8 mouse cellular contexts compared by ENCODE assay signal in the genomic region with DNA sequence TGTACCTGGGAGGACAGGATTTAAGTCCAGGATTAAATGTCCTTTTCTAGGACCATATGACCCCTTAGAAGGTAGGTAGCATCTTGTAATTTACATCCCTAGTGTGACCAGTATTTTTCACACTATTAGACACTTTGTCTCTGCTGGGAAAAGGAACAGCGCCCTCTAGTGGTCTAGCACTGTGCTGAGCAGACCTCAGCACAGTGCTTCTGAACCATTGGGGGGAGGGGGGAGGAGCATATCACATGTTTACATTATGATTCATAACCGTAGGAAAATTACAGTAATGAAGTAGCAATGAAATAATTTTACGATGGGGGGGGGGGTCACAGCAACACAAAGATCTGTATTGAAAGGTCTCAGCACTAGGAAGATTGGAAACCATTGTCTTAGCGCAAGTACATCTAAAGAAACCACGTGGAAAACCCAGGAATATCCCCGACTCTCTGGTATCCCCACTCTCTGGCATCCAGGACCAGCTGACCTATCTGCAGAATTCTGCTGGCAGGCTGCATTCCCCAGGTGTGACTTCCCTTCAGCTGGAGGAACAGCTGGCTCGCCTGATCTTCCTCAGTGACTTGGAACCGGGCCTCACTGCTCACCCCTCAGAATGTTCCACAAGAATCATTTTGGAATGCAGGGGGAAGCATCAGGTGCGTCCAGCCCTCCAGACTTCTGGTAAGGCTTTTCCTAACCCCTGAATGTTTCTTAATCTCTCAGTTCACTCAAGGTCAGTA. TPM values are rescaled to one million over a fixed set of nuclear protein-coding genes. Genes with fewer than 3 reads are reported as not detected.
DNase-seq lines count a peak whose midpoint lies in the region; ATAC-seq and TF ChIP-seq lines count a peak whose summit lies in the region.
"Had no signal": no experiment of that assay in that cellular context is flagged by ENCODE, and none has a peak within 500 bp of the region (broad histone marks: within the 10 kb centered on the region; RNA-seq: fewer than 3 reads in every experiment).

No protein-coding gene starts in this region.

- no peaks in the 10 kb centered on the region; the same call in 1 of the 2 replicates for H3K4me1 ChIP-seq in small intestine, adult 2 months (ENCODE audit: control insufficient read depth, insufficient read depth, insufficient read length, low read length)

- no peaks in the 10 kb centered on the region for H3K79me2 ChIP-seq in C2C12 (ENCODE audit: control insufficient read depth, insufficient read depth)

- TF ChIP-seq POLR2A in small intestine, adult 2 months (IDR thresholded peaks at IDR 0.05; ENCODE audit: low read depth, low read length): no peak

- no peaks in the 10 kb centered on the region for H3K79me3 ChIP-seq in C2C12 (ENCODE audit: low read depth)

- H3K36me3 ChIP-seq in C2C12 (ENCODE audit: control insufficient read depth, insufficient read depth): no peaks in the 10 kb centered on the region
- no peaks in the 10 kb centered on the region for H3K36me3 ChIP-seq in small intestine, adult 2 months (ENCODE audit: control insufficient read depth, insufficient read depth, low read length)

- peaks cover 5% of the 10 kb centered on the region for H3K27me3 ChIP-seq in C2C12 (ENCODE audit: control insufficient read depth, insufficient read depth, insufficient read length)
- H3K27me3 ChIP-seq in small intestine, adult 2 months (ENCODE audit: control insufficient read depth, insufficient read depth, low read length): no peaks in the 10 kb centered on the region

- no peak overlapping the region for H3K27ac ChIP-seq in small intestine, adult 2 months (ENCODE audit: insufficient read depth, low read depth, low read length)

- WGBS in small intestine, adult 2 months: 25% methylated on average over 9 of the region's 9 CpGs

- no peak overlapping the region for H3ac ChIP-seq in C2C12 (ENCODE audit: control insufficient read depth, insufficient read length, low read depth)

- TF ChIP-seq CTCF in C2C12 (IDR thresholded peaks at IDR 0.05; ENCODE audit: control insufficient read depth, insufficient read depth, insufficient read length): peak; percentile 27
- TF ChIP-seq CTCF in small intestine, adult 2 months (IDR thresholded peaks at IDR 0.05; ENCODE audit: extremely low read depth, insufficient read length, insufficient replicate concordance, low read depth, low read length): peak; percentile 81; the same call in 1 of the 2 replicates

- peak; percentile 58 for DNase-seq in Muller cell, postnatal 12 days (ENCODE audit: inconsistent ontology term)
- DNase-seq in cerebellum, adult 9-11 months: peak; percentile 45
- DNase-seq in heart, adult 9 months (ENCODE audit: low spot score in 2 of 2): peak; percentile 3 to 10
- peak; percentile 37 to 77 for DNase-seq in kidney, postnatal 36 days

- ATAC-seq in megakaryocyte progenitor cell, adult 5-6 weeks (replicated peaks; ENCODE audit: poor library complexity): peak; percentile 74

- H3K4me3 ChIP-seq in C2C12 (ENCODE audit: insufficient read depth, poor library complexity, severe bottlenecking): no peak overlapping the region
- no peak overlapping the region for H3K4me3 ChIP-seq in small intestine, adult 2 months (ENCODE audit: low read depth, low read length)

TF ChIP-seq in C2C12, 6 proteins besides CTCF, POLR2A, EP300 and RAD21:
- peak; percentile 25 for TF ChIP-seq MYOD1 (IDR thresholded peaks at IDR 0.05; ENCODE audit: control insufficient read depth, insufficient read length, low read depth)
- peak; percentile 52 for TF ChIP-seq MAX (IDR thresholded peaks at IDR 0.05)
- no peak for TF ChIP-seq MYOG (IDR thresholded peaks at IDR 0.05; ENCODE audit: control insufficient read depth, extremely low read depth, insufficient read length)
- peak; percentile 15 for TF ChIP-seq FOSL1 (IDR thresholded peaks at IDR 0.05; ENCODE audit: insufficient read depth, low read length, poor library complexity, severe bottlenecking)
- no peak for TF ChIP-seq CEBPB (IDR thresholded peaks at IDR 0.05; ENCODE audit: low read depth)
TF ChIP-seq in C2C12: peak in this region for 3.

RNA-seq across cellular contexts. Expression of a gene that starts 2.5 kb away (rescaled TPM):
- 0.36 TPM for polyA plus RNA-seq in C2C12 (2012; fragmentation: generic; extraction: Trizol)
- total RNA-seq in megakaryocyte progenitor cell, adult 5-6 weeks (2015): not detected in 2 replicates
- total RNA-seq in megakaryocyte progenitor cell, adult 5-6 weeks (2017): not detected in 2 replicates
- 0.14 and 0.91 TPM in 2 replicates for polyA plus RNA-seq in small intestine, adult 2 months (2012; rRNA removed)
- total RNA-seq: layer of hippocampus, adult 8-10 months had no signal

RNA-seq across cellular contexts. Expression of a gene that starts 46.7 kb away (rescaled TPM):
- under 0.01 TPM for polyA plus RNA-seq in C2C12 (2012; fragmentation: generic; extraction: Trizol)
- total RNA-seq in megakaryocyte progenitor cell, adult 5-6 weeks (2015): not detected in 2 replicates
- not detected in 2 replicates for total RNA-seq in megakaryocyte progenitor cell, adult 5-6 weeks (2017)
- 0.05 and 0.23 TPM in 2 replicates for polyA plus RNA-seq in small intestine, adult 2 months (2012; rRNA removed)

RNA-seq across cellular contexts. Expression of a gene that starts 52.2 kb away (rescaled TPM):
- polyA plus RNA-seq in C2C12 (2012; fragmentation: generic; extraction: Trizol): 0.59 TPM
- total RNA-seq in megakaryocyte progenitor cell, adult 5-6 weeks (2015): not detected in 2 replicates
- not detected in 2 replicates for total RNA-seq in megakaryocyte progenitor cell, adult 5-6 weeks (2017)
- not detected in 2 replicates for polyA plus RNA-seq in small intestine, adult 2 months (2012; rRNA removed)
- total RNA-seq: layer of hippocampus, adult 8-10 months had no signal

Comparison
In these comparisons a context has a peak if more than half of its experiments do, and no peak if none do; other contexts are left out.
1. DNase-seq: peak in every context shown above with its lines; median percentile 58 in Muller cell, postnatal 12 days; 57 in kidney, postnatal 36 days; 45 in cerebellum, adult 9-11 months; 6 in heart, adult 9 months.